ENCODE assay signal across 9 mouse cellular contexts in the genomic region with DNA sequence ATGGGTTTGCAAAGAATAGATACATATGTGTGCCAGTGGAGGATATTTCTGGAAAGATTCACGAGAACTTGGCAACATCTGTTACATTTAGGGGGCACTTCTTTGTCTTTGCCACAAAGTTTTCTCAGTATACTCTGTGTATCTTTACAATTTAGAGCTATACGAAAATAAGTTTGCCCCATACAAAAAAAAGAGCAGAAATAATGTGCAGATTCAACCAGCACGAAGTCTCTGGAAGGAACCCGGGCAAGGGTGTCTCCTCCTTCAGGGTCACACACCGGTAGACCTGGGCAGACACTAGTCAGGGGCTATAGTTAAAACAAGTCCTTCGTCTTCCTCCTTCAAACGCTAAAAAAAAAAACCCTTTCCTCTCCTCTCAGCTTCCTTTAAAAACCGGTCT. TPM values are rescaled to one million over a fixed set of nuclear protein-coding genes. Genes with fewer than 3 reads are reported as not detected.
DNase-seq lines count a peak whose midpoint lies in the region; ATAC-seq and TF ChIP-seq lines count a peak whose summit lies in the region.
"Had no signal": no experiment of that assay in that cellular context is flagged by ENCODE, and none has a peak within 500 bp of the region (broad histone marks: within the 10 kb centered on the region; RNA-seq: fewer than 3 reads in every experiment).

No protein-coding gene starts in this region.

- H3K4me2 ChIP-seq in heart, embryonic 14.5 days (ENCODE audit: low read length): peak overlapping the region; percentile 100
- H3K4me2 ChIP-seq in embryonic facial prominence, embryonic 11.5 days (ENCODE audit: low read depth, low read length): no peak overlapping the region
- H3K4me2 ChIP-seq in hindbrain, embryonic 15.5 days: peak overlapping the region; percentile 100
- H3K4me2 ChIP-seq in midbrain, embryonic 13.5 days (replicated peaks): peak overlapping the region; percentile 99

- ATAC-seq in heart, embryonic 14.5 days (ENCODE audit: insufficient number of reproducible peaks, insufficient read depth, low FRiP score, low read depth): no peak
- no peak for ATAC-seq in embryonic facial prominence, embryonic 11.5 days (replicated peaks; ENCODE audit: insufficient number of reproducible peaks, low FRiP score, low TSS enrichment, low read depth)
- ATAC-seq in hindbrain, embryonic 15.5 days (ENCODE audit: low FRiP score, low read depth): no peak
- no peak for ATAC-seq in midbrain, embryonic 13.5 days
- ATAC-seq in megakaryocyte progenitor cell, adult 5-6 weeks (replicated peaks; ENCODE audit: poor library complexity): no peak

- no peaks in the 10 kb centered on the region for H3K27me3 ChIP-seq in heart, embryonic 14.5 days (ENCODE audit: control insufficient read depth, insufficient read depth, low read length)
- no peaks in the 10 kb centered on the region for H3K27me3 ChIP-seq in embryonic facial prominence, embryonic 11.5 days (ENCODE audit: control insufficient read depth, insufficient read depth, low read length)
- H3K27me3 ChIP-seq in hindbrain, embryonic 15.5 days: peaks cover 25% of the 10 kb centered on the region
- H3K27me3 ChIP-seq in midbrain, embryonic 13.5 days: peaks cover 40% of the 10 kb centered on the region
- H3K27me3 ChIP-seq in thymus, adult 2 months (ENCODE audit: control insufficient read depth, insufficient read depth, low read length): peaks cover 17% of the 10 kb centered on the region; the same call in 1 of the 2 replicates

- no peaks in the 10 kb centered on the region for H3K36me3 ChIP-seq in heart, embryonic 14.5 days (ENCODE audit: control insufficient read depth, insufficient read depth, low read length)
- no peaks in the 10 kb centered on the region for H3K36me3 ChIP-seq in embryonic facial prominence, embryonic 11.5 days (replicated peaks; ENCODE audit: control insufficient read depth, insufficient read depth, low read depth, low read length)
- H3K36me3 ChIP-seq in hindbrain, embryonic 15.5 days: no peaks in the 10 kb centered on the region
- no peaks in the 10 kb centered on the region for H3K36me3 ChIP-seq in midbrain, embryonic 13.5 days
- H3K36me3 ChIP-seq in thymus, adult 2 months (ENCODE audit: control insufficient read depth, insufficient read depth, low read length): no peaks in the 10 kb centered on the region

- no peak overlapping the region for H3K27ac ChIP-seq in heart, embryonic 14.5 days (replicated peaks in 1 of 2; ENCODE audit: control insufficient read depth in 1 of 2, insufficient read depth in 1 of 2, low read depth in 2 of 2, low read length in 2 of 2)
- H3K27ac ChIP-seq in embryonic facial prominence, embryonic 11.5 days (replicated peaks; ENCODE audit: low read depth, low read length): no peak overlapping the region
- H3K27ac ChIP-seq in hindbrain, embryonic 15.5 days (replicated peaks): no peak overlapping the region
- H3K27ac ChIP-seq in midbrain, embryonic 13.5 days: no peak overlapping the region
- no peak overlapping the region for H3K27ac ChIP-seq in thymus, adult 2 months (ENCODE audit: control insufficient read depth, insufficient read depth, low read length)
- H3K27ac ChIP-seq: macrophage had no signal

- DNase-seq in heart, postnatal 4 days: no peak
- no peak for DNase-seq in embryonic facial prominence, embryonic 11.5 days (ENCODE audit: low spot score)
- no peak for DNase-seq in thymus, adult 2 months
- no peak for DNase-seq in right cerebral cortex, postnatal 10 days (ENCODE audit: low spot score in 2 of 2)

- H3K9ac ChIP-seq in heart, embryonic 14.5 days (ENCODE audit: low read length): 0 out of 2 replicates have a peak overlapping the region, but pooled peaks have one; percentile 76
- H3K9ac ChIP-seq in embryonic facial prominence, embryonic 11.5 days (replicated peaks; ENCODE audit: low read length): no peak overlapping the region
- H3K9ac ChIP-seq in hindbrain, embryonic 15.5 days: no peak overlapping the region
- no peak overlapping the region for H3K9ac ChIP-seq in midbrain, embryonic 13.5 days (replicated peaks)

- 57% methylated on average over 8 of the region's 8 CpGs for WGBS in heart, embryonic 14.5 days
- WGBS in embryonic facial prominence, embryonic 11.5 days: 43% methylated on average over 8 of the region's 8 CpGs
- 56% methylated on average over 8 of the region's 8 CpGs for WGBS in hindbrain, embryonic 15.5 days
- WGBS in midbrain, embryonic 13.5 days: 55% methylated on average over 8 of the region's 8 CpGs
- WGBS in thymus, adult 2 months: 37% methylated on average over 8 of the region's 8 CpGs

- peaks cover 9 to 10% of the 10 kb centered on the region in 2 experiments; a peak in 3 of 4 replicates for H3K4me1 ChIP-seq in heart, embryonic 14.5 days (ENCODE audit: control insufficient read depth in 2 of 2, insufficient read depth in 2 of 2, low read length in 2 of 2)
- H3K4me1 ChIP-seq in embryonic facial prominence, embryonic 11.5 days (ENCODE audit: control insufficient read depth, insufficient read depth, low read length): no peaks in the 10 kb centered on the region
- H3K4me1 ChIP-seq in hindbrain, embryonic 15.5 days (replicated peaks): peaks cover 22% of the 10 kb centered on the region
- H3K4me1 ChIP-seq in midbrain, embryonic 13.5 days (replicated peaks): peaks cover 16% of the 10 kb centered on the region
- H3K4me1 ChIP-seq in thymus, adult 2 months (replicated peaks; ENCODE audit: control insufficient read depth, insufficient read depth, low read length): peaks cover 16% of the 10 kb centered on the region

- H3K9me3 ChIP-seq in heart, embryonic 14.5 days (ENCODE audit: control insufficient read depth, low read length): no peaks in the 10 kb centered on the region
- H3K9me3 ChIP-seq in embryonic facial prominence, embryonic 11.5 days (replicated peaks; ENCODE audit: control insufficient read depth, low read length): no peaks in the 10 kb centered on the region
- no peaks in the 10 kb centered on the region for H3K9me3 ChIP-seq in hindbrain, embryonic 15.5 days
- no peaks in the 10 kb centered on the region for H3K9me3 ChIP-seq in midbrain, embryonic 13.5 days

- H3K4me3 ChIP-seq in heart, embryonic 14.5 days (ENCODE audit: control insufficient read depth in 1 of 2, insufficient read depth in 1 of 2, low read depth in 1 of 2, low read length in 2 of 2): peak overlapping the region in 1 of 2 experiments; percentile 77; a peak in 1 of 4 replicates
- H3K4me3 ChIP-seq in embryonic facial prominence, embryonic 11.5 days (ENCODE audit: low read depth, low read length): peak overlapping the region; percentile 80
- peak overlapping the region; percentile 62; the same call in 1 of the 2 replicates for H3K4me3 ChIP-seq in hindbrain, embryonic 15.5 days
- H3K4me3 ChIP-seq in midbrain, embryonic 13.5 days (replicated peaks): no peak overlapping the region; the same call in 1 of the 2 replicates
- no peak overlapping the region for H3K4me3 ChIP-seq in thymus, adult 2 months (ENCODE audit: control insufficient read depth, insufficient read depth, low read length)

- TF ChIP-seq CTCF in thymus, adult 2 months (IDR thresholded peaks at IDR 0.05; ENCODE audit: borderline replicate concordance, control insufficient read depth, extremely low read depth, insufficient read depth, low read length, poor library complexity): no peak

- TF ChIP-seq POLR2A in thymus, adult 2 months (IDR thresholded peaks at IDR 0.05; ENCODE audit: control insufficient read depth, extremely low read depth, insufficient read depth, low read length, poor library complexity): no peak

RNA-seq across cellular contexts. Expression of a gene that starts 1.7 kb away (rescaled TPM):
- polyA plus RNA-seq in heart, embryonic 14.5 days (2014; fragmentation: Nextera tagmentation; extraction: Ambion mirVana): 15.7 and 21.0 TPM in 2 replicates
- 10 to 100 TPM; 10.8 to 11.4 TPM for total RNA-seq in heart, postnatal 4 days (2021)
- polyA plus RNA-seq in embryonic facial prominence, embryonic 11.5 days (2014; fragmentation: Nextera tagmentation; extraction: Ambion mirVana): 29.5 and 33.6 TPM in 2 replicates
- polyA plus RNA-seq in hindbrain, embryonic 15.5 days (2015; fragmentation: Nextera tagmentation; extraction: Ambion mirVana): 2.3 and 3.3 TPM in 2 replicates
- polyA plus RNA-seq in midbrain, embryonic 13.5 days (2015; fragmentation: Nextera tagmentation; extraction: Ambion mirVana): 3.6 and 4.1 TPM in 2 replicates
- total RNA-seq in megakaryocyte progenitor cell, adult 5-6 weeks (2015): 1.6 and 1.9 TPM in 2 replicates
- total RNA-seq in megakaryocyte progenitor cell, adult 5-6 weeks (2017): 0.74 and 2.4 TPM in 2 replicates
- polyA plus RNA-seq in thymus, adult 2 months (2012; rRNA removed): 3.2 and 4.7 TPM in 2 replicates

RNA-seq across cellular contexts. Expression of a gene that starts 39.2 kb away (rescaled TPM):
- 72.1 and 78.3 TPM in 2 replicates for polyA plus RNA-seq in heart, embryonic 14.5 days (2014; fragmentation: Nextera tagmentation; extraction: Ambion mirVana)
- total RNA-seq in heart, postnatal 4 days (2021): 10 to 100 TPM; 54.7 to 57.2 TPM
- 29.3 and 30.9 TPM in 2 replicates for polyA plus RNA-seq in embryonic facial prominence, embryonic 11.5 days (2014; fragmentation: Nextera tagmentation; extraction: Ambion mirVana)
- polyA plus RNA-seq in hindbrain, embryonic 15.5 days (2015; fragmentation: Nextera tagmentation; extraction: Ambion mirVana): 13.4 and 13.7 TPM in 2 replicates
- polyA plus RNA-seq in midbrain, embryonic 13.5 days (2015; fragmentation: Nextera tagmentation; extraction: Ambion mirVana): 12.9 and 13.6 TPM in 2 replicates
- total RNA-seq in megakaryocyte progenitor cell, adult 5-6 weeks (2015): 19.6 and 20.3 TPM in 2 replicates
- 33.1 and 42.4 TPM in 2 replicates for total RNA-seq in megakaryocyte progenitor cell, adult 5-6 weeks (2017)
- polyA plus RNA-seq in thymus, adult 2 months (2012; rRNA removed): 5.1 and 5.5 TPM in 2 replicates

Comparison
In these comparisons a context has a peak if more than half of its experiments do, and no peak if none do; other contexts are left out.
1. H3K4me3 ChIP-seq: peak in embryonic facial prominence, embryonic 11.5 days (single experiment) and hindbrain, embryonic 15.5 days (single experiment); none in midbrain, embryonic 13.5 days (single experiment) and thymus, adult 2 months (single experiment).